Mouse (Mus musculus): ENCODE data around the gene BC051142. TPM values are rescaled to one million over a fixed set of nuclear protein-coding genes. Genes with fewer than 3 reads are reported as not detected.

BC051142 gene
- polyA plus RNA-seq (2015; fragmentation: Illumina TruSeq; extraction: RNeasy Lipid Tissue Mini Kit (QIAGEN cat#74804); ENCODE audit: insufficient read depth, low replicate concordance) = 14.9 TPM

GRCm38 (mm10) chr17:34398711-34399393, at the start of gene BC051142:
Gene BC051142 (plus strand): TSS chr17:34398820.

GRCm38 (mm10) chr17:34354539-34354938, 44.1 kb upstream of the BC051142 start, which contains the start of gene Btnl2:
Gene Btnl2 (plus strand): TSS chr17:34354822.

GRCm38 (mm10) chr17:34376847-34377246, 21.8 kb upstream of the BC051142 start, which contains the start of gene Btnl1:
Gene Btnl1 (plus strand): TSS chr17:34377132.

GRCm38 (mm10) chr17:34477238-34478013, 78.8 kb downstream of the BC051142 start, which contains the start of gene Btnl4:
Gene Btnl4 (minus strand): TSS chr17:34477318.

Other genes starting within 250 kb of the BC051142 start
- gene H2-DMb1, start 245.7 kb upstream of the BC051142 start, polyA plus RNA-seq (2015; fragmentation: Illumina TruSeq; extraction: RNeasy Lipid Tissue Mini Kit (QIAGEN cat#74804); ENCODE audit: insufficient read depth, low replicate concordance) = 222 TPM
- gene Tap1, start 211.3 kb upstream of the BC051142 start, polyA plus RNA-seq (2015; fragmentation: Illumina TruSeq; extraction: RNeasy Lipid Tissue Mini Kit (QIAGEN cat#74804); ENCODE audit: insufficient read depth, low replicate concordance) = 94.6 TPM
- 164 TPM for gene Psmb9, start 211.1 kb upstream of the BC051142 start, polyA plus RNA-seq (2015; fragmentation: Illumina TruSeq; extraction: RNeasy Lipid Tissue Mini Kit (QIAGEN cat#74804); ENCODE audit: insufficient read depth, low replicate concordance)
- gene Psmb8, start 201.1 kb upstream of the BC051142 start, polyA plus RNA-seq (2015; fragmentation: Illumina TruSeq; extraction: RNeasy Lipid Tissue Mini Kit (QIAGEN cat#74804); ENCODE audit: insufficient read depth, low replicate concordance) = 229 TPM
- 38.1 TPM for gene Tap2, start 195.3 kb upstream of the BC051142 start, polyA plus RNA-seq (2015; fragmentation: Illumina TruSeq; extraction: RNeasy Lipid Tissue Mini Kit (QIAGEN cat#74804); ENCODE audit: insufficient read depth, low replicate concordance)
- gene H2-Ob, start 159.9 kb upstream of the BC051142 start, polyA plus RNA-seq (2015; fragmentation: Illumina TruSeq; extraction: RNeasy Lipid Tissue Mini Kit (QIAGEN cat#74804); ENCODE audit: insufficient read depth, low replicate concordance) = 1,133 TPM
- gene H2-Ab1, start 141.1 kb upstream of the BC051142 start, polyA plus RNA-seq (2015; fragmentation: Illumina TruSeq; extraction: RNeasy Lipid Tissue Mini Kit (QIAGEN cat#74804); ENCODE audit: insufficient read depth, low replicate concordance) = 2,500 TPM
- 4,264 TPM for gene H2-Aa, start 111.0 kb upstream of the BC051142 start, polyA plus RNA-seq (2015; fragmentation: Illumina TruSeq; extraction: RNeasy Lipid Tissue Mini Kit (QIAGEN cat#74804); ENCODE audit: insufficient read depth, low replicate concordance)
- gene H2-Eb1, start 93.0 kb upstream of the BC051142 start, polyA plus RNA-seq (2015; fragmentation: Illumina TruSeq; extraction: RNeasy Lipid Tissue Mini Kit (QIAGEN cat#74804); ENCODE audit: insufficient read depth, low replicate concordance) = 1,984 TPM
- 75.2 TPM for gene H2-Eb2, start 73.2 kb upstream of the BC051142 start, polyA plus RNA-seq (2015; fragmentation: Illumina TruSeq; extraction: RNeasy Lipid Tissue Mini Kit (QIAGEN cat#74804); ENCODE audit: insufficient read depth, low replicate concordance)
- gene Btnl2, start 44.0 kb upstream of the BC051142 start, polyA plus RNA-seq (2015; fragmentation: Illumina TruSeq; extraction: RNeasy Lipid Tissue Mini Kit (QIAGEN cat#74804); ENCODE audit: insufficient read depth, low replicate concordance) = 6.9 TPM
- 0.68 TPM for gene Btnl1, start 21.7 kb upstream of the BC051142 start, polyA plus RNA-seq (2015; fragmentation: Illumina TruSeq; extraction: RNeasy Lipid Tissue Mini Kit (QIAGEN cat#74804); ENCODE audit: insufficient read depth, low replicate concordance)
- gene Btnl4, start 78.5 kb downstream of the BC051142 start, polyA plus RNA-seq (2015; fragmentation: Illumina TruSeq; extraction: RNeasy Lipid Tissue Mini Kit (QIAGEN cat#74804); ENCODE audit: insufficient read depth, low replicate concordance) = 1.8 TPM
- 3.5 TPM for gene Btnl6, start 118.5 kb downstream of the BC051142 start, polyA plus RNA-seq (2015; fragmentation: Illumina TruSeq; extraction: RNeasy Lipid Tissue Mini Kit (QIAGEN cat#74804); ENCODE audit: insufficient read depth, low replicate concordance)
- 2.9 TPM for gene Notch4, start 165.4 kb downstream of the BC051142 start, polyA plus RNA-seq (2015; fragmentation: Illumina TruSeq; extraction: RNeasy Lipid Tissue Mini Kit (QIAGEN cat#74804); ENCODE audit: insufficient read depth, low replicate concordance)
- gene Gpsm3, start 191.0 kb downstream of the BC051142 start, polyA plus RNA-seq (2015; fragmentation: Illumina TruSeq; extraction: RNeasy Lipid Tissue Mini Kit (QIAGEN cat#74804); ENCODE audit: insufficient read depth, low replicate concordance) = 186 TPM
- gene Pbx2, start 192.4 kb downstream of the BC051142 start, polyA plus RNA-seq (2015; fragmentation: Illumina TruSeq; extraction: RNeasy Lipid Tissue Mini Kit (QIAGEN cat#74804); ENCODE audit: insufficient read depth, low replicate concordance) = 42.5 TPM
- 4.0 TPM for gene Ager, start 199.0 kb downstream of the BC051142 start, polyA plus RNA-seq (2015; fragmentation: Illumina TruSeq; extraction: RNeasy Lipid Tissue Mini Kit (QIAGEN cat#74804); ENCODE audit: insufficient read depth, low replicate concordance)
- gene Rnf5, start 204.9 kb downstream of the BC051142 start, polyA plus RNA-seq (2015; fragmentation: Illumina TruSeq; extraction: RNeasy Lipid Tissue Mini Kit (QIAGEN cat#74804); ENCODE audit: insufficient read depth, low replicate concordance) = 37.5 TPM
- gene Agpat1, start 205.4 kb downstream of the BC051142 start, polyA plus RNA-seq (2015; fragmentation: Illumina TruSeq; extraction: RNeasy Lipid Tissue Mini Kit (QIAGEN cat#74804); ENCODE audit: insufficient read depth, low replicate concordance) = 22.9 TPM
- 2.1 TPM for gene Egfl8, start 217.2 kb downstream of the BC051142 start, polyA plus RNA-seq (2015; fragmentation: Illumina TruSeq; extraction: RNeasy Lipid Tissue Mini Kit (QIAGEN cat#74804); ENCODE audit: insufficient read depth, low replicate concordance)
- 30.0 TPM for gene Ppt2, start 229.7 kb downstream of the BC051142 start, polyA plus RNA-seq (2015; fragmentation: Illumina TruSeq; extraction: RNeasy Lipid Tissue Mini Kit (QIAGEN cat#74804); ENCODE audit: insufficient read depth, low replicate concordance)
- gene Prrt1, start 230.7 kb downstream of the BC051142 start, polyA plus RNA-seq (2015; fragmentation: Illumina TruSeq; extraction: RNeasy Lipid Tissue Mini Kit (QIAGEN cat#74804); ENCODE audit: insufficient read depth, low replicate concordance) = 4.6 TPM
- gene Fkbpl, start 245.9 kb downstream of the BC051142 start, polyA plus RNA-seq (2015; fragmentation: Illumina TruSeq; extraction: RNeasy Lipid Tissue Mini Kit (QIAGEN cat#74804); ENCODE audit: insufficient read depth, low replicate concordance) = 9.4 TPM
- 16.5 TPM for gene Atf6b, start 248.3 kb downstream of the BC051142 start, polyA plus RNA-seq (2015; fragmentation: Illumina TruSeq; extraction: RNeasy Lipid Tissue Mini Kit (QIAGEN cat#74804); ENCODE audit: insufficient read depth, low replicate concordance)

Data from spleen, adult 10 weeks (tissue).